Mouse (Mus musculus) heart, postnatal 0 days (tissue): ENCODE results near the gene Nek7.

ENCODE experiments used
- CTCF ChIP-seq: IDR thresholded peaks from 2 replicates; pipeline ENCODE4 v1.5.1; 2016; ENCODE audit warnings: antibody characterized with exemption, control low read depth, low read depth
- EP300 ChIP-seq: IDR thresholded peaks from 2 replicates; pipeline ENCODE4 v1.6.1; 2016; ENCODE audit warnings: antibody characterized with exemption, low read depth

- no peak for TF ChIP-seq CTCF
- no peak for TF ChIP-seq EP300
Observed at GRCm38 (mm10) chr1:138603974-138604373, 16.0 kb downstream of the Nek7 start.
